Comparison of ENCODE assay signal across 33 mouse cellular contexts in the genomic region with DNA sequence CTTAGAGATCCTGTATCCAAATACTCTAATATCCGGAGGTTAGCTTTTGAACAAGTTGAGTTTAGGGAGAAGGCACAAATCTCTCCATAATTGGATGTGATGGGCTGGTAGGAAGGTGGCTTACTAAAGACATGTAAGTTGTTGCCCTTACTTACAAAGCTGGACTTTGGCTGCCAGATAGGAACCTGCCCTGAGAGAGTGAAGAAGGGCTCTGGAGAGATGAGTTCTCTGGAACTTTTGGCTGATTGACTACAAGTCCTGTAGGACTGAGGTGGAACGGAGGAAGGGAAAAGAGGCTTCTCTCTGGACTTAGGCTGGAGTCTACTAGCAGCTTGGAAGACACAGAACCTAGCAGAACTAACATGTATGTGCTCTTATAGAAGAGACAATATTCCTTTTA. TPM values are rescaled to one million over a fixed set of nuclear protein-coding genes. Genes with fewer than 3 reads are reported as not detected.
"Had no signal": no experiment of that assay in that cellular context is flagged by ENCODE, and none has a peak within 500 bp of the region (broad histone marks: within the 10 kb centered on the region; RNA-seq: fewer than 3 reads in every experiment).

No protein-coding gene starts in this region.

- H3K27ac ChIP-seq: heart, adult 2 months; hindbrain, embryonic 13.5 days; hindbrain, embryonic 15.5 days; hindbrain, postnatal 0 days; kidney, embryonic 15.5 days; kidney, postnatal 0 days; left cerebral cortex, adult 2 months; limb, embryonic 13.5 days; limb, embryonic 15.5 days; liver, embryonic 12.5 days; liver, embryonic 14.5 days had no signal

- H3K4me1 ChIP-seq: hindbrain, embryonic 15.5 days; kidney, embryonic 15.5 days; limb, embryonic 13.5 days; limb, embryonic 15.5 days had no signal

- H3K36me3 ChIP-seq: heart, embryonic 12.5 days; hindbrain, embryonic 13.5 days; hindbrain, embryonic 15.5 days; kidney, embryonic 15.5 days; limb, embryonic 13.5 days; limb, embryonic 15.5 days; liver, embryonic 12.5 days had no signal

- DNase-seq: gastrocnemius, postnatal 14 days; gastrocnemius, postnatal 36 days; heart, adult 2 months; heart, postnatal 14 days; heart, postnatal 36 days; kidney, adult 11 months; kidney, adult 2 months; kidney, adult 9 months; kidney, postnatal 14 days; kidney, postnatal 36 days; layer of hippocampus, adult 9-11 months; layer of hippocampus, postnatal 36 days had no signal

- H3K9ac ChIP-seq: heart, embryonic 12.5 days; hindbrain, embryonic 13.5 days; hindbrain, embryonic 15.5 days; kidney, embryonic 15.5 days; limb, embryonic 13.5 days; limb, embryonic 15.5 days; liver, embryonic 12.5 days; liver, embryonic 14.5 days had no signal

- H3K9me3 ChIP-seq: hindbrain, embryonic 13.5 days; hindbrain, embryonic 15.5 days; kidney, embryonic 15.5 days; limb, embryonic 15.5 days; liver, embryonic 12.5 days had no signal

- H3K27me3 ChIP-seq: heart, embryonic 12.5 days; hindbrain, embryonic 13.5 days; hindbrain, embryonic 15.5 days; kidney, embryonic 15.5 days; limb, embryonic 13.5 days; limb, embryonic 15.5 days; liver, embryonic 12.5 days had no signal

- H3K4me3 ChIP-seq: heart, adult 2 months; heart, embryonic 12.5 days; hindbrain, embryonic 13.5 days; hindbrain, embryonic 15.5 days; kidney, embryonic 15.5 days; left cerebral cortex, adult 2 months; limb, embryonic 13.5 days; limb, embryonic 15.5 days; liver, embryonic 12.5 days had no signal

RNA-seq across cellular contexts. Expression of a gene that starts 19.7 kb away (rescaled TPM):
- total RNA-seq: gastrocnemius, postnatal 14 days; hematopoietic stem cell, adult 5-6 weeks; hindbrain, postnatal 0 days; layer of hippocampus, postnatal 14 days; left cerebral cortex, postnatal 14 days; liver, adult 2 months had no signal
- polyA plus RNA-seq: heart, embryonic 14.5 days; hindbrain, embryonic 11.5 days; hindbrain, postnatal 0 days; intestine, embryonic 14.5 days; kidney, embryonic 15.5 days; kidney, postnatal 0 days; large intestine, adult 2 months; limb, embryonic 11.5 days; limb, embryonic 15.5 days; liver, adult 2 months; liver, embryonic 14.5 days; liver, embryonic 16.5 days had no signal
